Mouse (Mus musculus) CH12.LX (cell line): ENCODE results near the gene Cops3. TPM values are rescaled to one million over a fixed set of nuclear protein-coding genes. Genes with fewer than 3 reads are reported as not detected.

Experiments
- DNase-seq: peaks from one replicate; pipeline ENCODE4 v3.0.0-alpha.2; 2013; ENCODE audit errors: extremely low read depth
- H3K27ac ChIP-seq: 2 replicates; pipeline ENCODE4 v1.5.1; 2012; ENCODE audit warnings: low read depth, mild to moderate bottlenecking, control low read depth, moderate library complexity; ENCODE audit not compliant: insufficient read depth
- H3K27me3 ChIP-seq: replicated peaks from 2 replicates; pipeline ENCODE3; 2012; ENCODE audit warnings: inconsistent platforms
- H3K36me3 ChIP-seq, 2 experiments: replicated peaks in 1 of 2; 2 replicates each; pipeline versions ENCODE3 to v1.6.1; 2012; ENCODE audit warnings: inconsistent platforms in 1 of 2, low read length in 1 of 2, mild to moderate bottlenecking in 1 of 2, mixed read lengths in 1 of 2, moderate library complexity in 1 of 2; ENCODE audit not compliant: control insufficient read depth in 1 of 2, insufficient read depth in 1 of 2
- H3K4me1 ChIP-seq, 2 experiments: 2 replicates each; pipeline ENCODE4 v1.6.1; 2012; ENCODE audit warnings: inconsistent platforms in 1 of 2, moderate library complexity in 1 of 2; ENCODE audit not compliant: insufficient read depth in 2 of 2, control insufficient read depth in 1 of 2
- H3K4me2 ChIP-seq: 2 replicates; pipeline ENCODE4 v1.6.1; 2012; ENCODE audit warnings: low read depth, mild to moderate bottlenecking, control low read depth; ENCODE audit not compliant: poor library complexity, insufficient read depth, severe bottlenecking
- H3K4me3 ChIP-seq, 3 experiments: fragments of 150-350 bp in 1 of 3; sonication (generic) in 1 of 3; replicated peaks in 1 of 3; 2 replicates each; pipeline versions ENCODE3 to v1.5.1; 2011 to 2012; ENCODE audit warnings: low read depth in 2 of 3, low read length in 2 of 3, mild to moderate bottlenecking in 2 of 3, moderate library complexity in 2 of 3, control low read depth in 1 of 3, improper control_type of control experiment in 1 of 3, inconsistent platforms in 1 of 3, mixed read lengths in 1 of 3; ENCODE audit not compliant: poor library complexity in 1 of 3
- H3K79me2 ChIP-seq: replicated peaks from 2 replicates; pipeline ENCODE4 v1.6.1; 2012; ENCODE audit warnings: mild to moderate bottlenecking, moderate library complexity; ENCODE audit not compliant: control insufficient read depth, poor library complexity, insufficient read depth, severe bottlenecking; ENCODE audit errors: extremely low read depth
- H3K9ac ChIP-seq: 2 replicates; pipeline ENCODE4 v1.6.1; 2012; ENCODE audit warnings: low read depth, mild to moderate bottlenecking, control low read depth, moderate library complexity; ENCODE audit not compliant: insufficient read depth
- H3K9me3 ChIP-seq: replicated peaks from 2 replicates; pipeline ENCODE3; 2012; ENCODE audit warnings: low read length, inconsistent platforms, mixed read lengths
- CHD1 ChIP-seq: IDR thresholded peaks from 2 replicates; pipeline ENCODE4 v1.6.1; 2012; ENCODE audit warnings: low read depth, low read length, improper control_type of control experiment, inconsistent platforms
- CHD2 ChIP-seq: IDR thresholded peaks from 2 replicates; pipeline ENCODE4 v1.6.1; 2011; ENCODE audit warnings: low read length, improper control_type of control experiment
- CTCF ChIP-seq, 2 experiments: IDR thresholded peaks in 1 of 2; conservative IDR thresholded peaks in 1 of 2; 2 replicates each; pipeline ENCODE4 v1.5.1; 2011 to 2012; ENCODE audit warnings: low read depth in 2 of 2, low read length in 2 of 2, improper control_type of control experiment in 1 of 2, inconsistent platforms in 1 of 2, mild to moderate bottlenecking in 1 of 2, moderate library complexity in 1 of 2
- E2F4 ChIP-seq: IDR thresholded peaks from 2 replicates; pipeline ENCODE4 v1.6.1; 2011; ENCODE audit warnings: low read depth, low read length, improper control_type of control experiment; ENCODE audit not compliant: insufficient replicate concordance
- ELF1 ChIP-seq: IDR thresholded peaks from 2 replicates; pipeline ENCODE4 v1.6.1; 2014; ENCODE audit warnings: low read depth, mild to moderate bottlenecking, inconsistent platforms, low read length, improper control_type of control experiment
- EP300 ChIP-seq: IDR thresholded peaks from 2 replicates; pipeline ENCODE4 v1.6.1; 2011; ENCODE audit warnings: low read length, improper control_type of control experiment
- HCFC1 ChIP-seq: IDR thresholded peaks from 2 replicates; pipeline ENCODE4 v1.6.1; 2012; ENCODE audit warnings: low read depth, mild to moderate bottlenecking, inconsistent platforms, low read length, improper control_type of control experiment
- JUND ChIP-seq: conservative IDR thresholded peaks from 2 replicates; pipeline ENCODE4 v1.6.1; 2011; ENCODE audit warnings: low read depth, low read length, improper control_type of control experiment
- KAT2A ChIP-seq: IDR thresholded peaks from 2 replicates; pipeline ENCODE4 v1.6.1; 2012; ENCODE audit warnings: low read length, improper control_type of control experiment, inconsistent platforms; ENCODE audit not compliant: insufficient replicate concordance
- MAFK ChIP-seq: IDR thresholded peaks from 2 replicates; pipeline ENCODE4 v1.6.1; 2011; ENCODE audit warnings: low read length, improper control_type of control experiment; ENCODE audit not compliant: insufficient replicate concordance
- MAX ChIP-seq: IDR thresholded peaks from 2 replicates; pipeline ENCODE4 v1.6.1; 2011; ENCODE audit warnings: low read length, improper control_type of control experiment
- MAZ ChIP-seq: IDR thresholded peaks from 2 replicates; pipeline ENCODE4 v1.6.1; 2012; ENCODE audit warnings: low read depth, mild to moderate bottlenecking, inconsistent platforms, low read length, improper control_type of control experiment, moderate library complexity
- MEF2A ChIP-seq: IDR thresholded peaks from 2 replicates; pipeline ENCODE4 v1.6.1; 2014; ENCODE audit warnings: low read depth, mild to moderate bottlenecking, inconsistent platforms, low read length, improper control_type of control experiment, borderline replicate concordance
- MXI1 ChIP-seq: IDR thresholded peaks from 2 replicates; pipeline ENCODE4 v1.6.1; 2011; ENCODE audit warnings: mild to moderate bottlenecking, low read depth, low read length, improper control_type of control experiment
- MYC ChIP-seq: IDR thresholded peaks from 2 replicates; pipeline ENCODE4 v1.6.1; 2011; ENCODE audit warnings: low read depth, mild to moderate bottlenecking, improper control_type of control experiment, low read length
- NELFE ChIP-seq: IDR thresholded peaks from 2 replicates; pipeline ENCODE4 v1.6.1; 2011; ENCODE audit warnings: low read depth, low read length, improper control_type of control experiment
- NRF1 ChIP-seq: IDR thresholded peaks from 2 replicates; pipeline ENCODE4 v1.6.1; 2014; ENCODE audit warnings: low read depth, mild to moderate bottlenecking, inconsistent platforms, low read length, improper control_type of control experiment, moderate library complexity
- PAX5 ChIP-seq: IDR thresholded peaks from 2 replicates; pipeline ENCODE4 v1.6.1; 2012; ENCODE audit warnings: low read length, inconsistent platforms, mixed read lengths
- POLR2A ChIP-seq: IDR thresholded peaks from 2 replicates; pipeline ENCODE4 v1.6.1; 2011; ENCODE audit warnings: low read depth, mild to moderate bottlenecking, improper control_type of control experiment, low read length
- POLR2AphosphoS2 ChIP-seq: IDR thresholded peaks from 2 replicates; pipeline ENCODE4 v1.6.1; 2011; ENCODE audit warnings: low read depth, low read length, improper control_type of control experiment
- RCOR1 ChIP-seq: conservative IDR thresholded peaks from 2 replicates; pipeline ENCODE4 v1.6.1; 2012; ENCODE audit warnings: low read depth, mild to moderate bottlenecking, inconsistent platforms, low read length, improper control_type of control experiment
- SIN3A ChIP-seq: IDR thresholded peaks from 2 replicates; pipeline ENCODE4 v1.6.1; 2012; ENCODE audit warnings: low read length, improper control_type of control experiment, inconsistent platforms
- SMC3 ChIP-seq: IDR thresholded peaks from 2 replicates; pipeline ENCODE4 v1.6.1; 2011; ENCODE audit warnings: low read depth, low read length, improper control_type of control experiment
- TBP ChIP-seq: conservative IDR thresholded peaks from 2 replicates; pipeline ENCODE4 v1.6.1; 2011; ENCODE audit warnings: low read depth, low read length, improper control_type of control experiment
- TCF12 ChIP-seq: IDR thresholded peaks from 2 replicates; pipeline ENCODE4 v1.6.1; 2014; ENCODE audit warnings: low read depth, mild to moderate bottlenecking, inconsistent platforms, low read length, improper control_type of control experiment
- ZC3H11A ChIP-seq: IDR thresholded peaks from 2 replicates; pipeline ENCODE4 v1.6.1; 2012; ENCODE audit warnings: low read depth, mild to moderate bottlenecking, inconsistent platforms, low read length, improper control_type of control experiment
- ZKSCAN1 ChIP-seq: IDR thresholded peaks from 2 replicates; pipeline ENCODE4 v1.6.1; 2012; ENCODE audit warnings: low read depth, inconsistent platforms, low read length, improper control_type of control experiment, borderline replicate concordance
- ZMIZ1 ChIP-seq: IDR thresholded peaks from 2 replicates; pipeline ENCODE4 v1.6.1; 2012; ENCODE audit warnings: low read depth, mild to moderate bottlenecking, inconsistent platforms, low read length, improper control_type of control experiment
- dilution Hi-C: fragments of 300-500 bp; cut with MboI; formaldehyde crosslinking; loops from 2 replicates; pipeline ENCODE4 v1.14.3; 2020; ENCODE audit warnings: low sequenced_read_pairs; ENCODE audit not compliant: extremely low pct_unique_long_range_greater_than_20kb, extremely low pct_ligation_motif_present
- in situ Hi-C: fragments of 300-500 bp; cut with MboI; formaldehyde crosslinking; loops from 3 replicates; pipeline ENCODE4 v1.14.3; 2019; ENCODE audit warnings: low sequenced_read_pairs, low pct_ligation_motif_present, low pct_unique_long_range_greater_than_20kb, mixed read lengths
- polyA plus RNA-seq: library from polyadenylated mRNA; unstranded; fragments of >175 nt; gene quantifications from 2 replicates; pipeline ENCODE4 v1.2.1, GENCODE M21; 2012; ENCODE audit warnings: low read depth; ENCODE audit not compliant: insufficient read length
- total RNA-seq, 2 experiments: library from RNA; depleted of rRNA; stranded (reverse); fragments of 300-350 nt in 1 of 2; fragments of >200 nt in 1 of 2; gene quantifications; 2 replicates each; pipeline ENCODE4 v1.2.3; 2012 to 2014

The Cops3 gene
- total RNA-seq (2012; rRNA removed) (128 and 140 TPM in 2 replicates), total RNA-seq (2014; rRNA removed) (317 and 374 TPM in 2 replicates), polyA plus RNA-seq (248 and 267 TPM in 2 replicates)

- TF ChIP-seq POLR2A (peak; percentile 89), TCF12 (peak; percentile 79), ZKSCAN1 (no peak), SIN3A (peak; percentile 94; the same call in 1 of the 2 replicates), SMC3 (no peak), NRF1 (peak; percentile 28), MYC (peak; percentile 10; the same call in 1 of the 2 replicates), CHD1 (no peak; the same call in 1 of the 2 replicates), KAT2A (no peak; the same call in 1 of the 2 replicates), CTCF (conservative IDR thresholded peaks at IDR 0.05 in 1 of 2, IDR thresholded peaks at IDR 0.05 in 1 of 2; ENCODE audit: low read depth in 2 of 2, low read length in 2 of 2) (no peak), HCFC1 (peak; percentile 80), E2F4 (peak; percentile 85; the same call in 1 of the 2 replicates), NELFE (peak; percentile 97), MAZ (peak; percentile 74), PAX5 (no peak), CHD2 (peak; percentile 98), MAFK (no peak), RCOR1 (no peak), EP300 (no peak), ZC3H11A (no peak), MAX (peak; percentile 36; the same call in 1 of the 2 replicates), MEF2A (0 out of 2 replicates have a peak, but pooled peaks have one; percentile 4), TBP (peak; percentile 72), ZMIZ1 (peak; percentile 92), POLR2AphosphoS2 (peak; percentile 95), ELF1 (peak; percentile 87), MXI1 (peak; percentile 86), JUND (no peak)
- TF ChIP-seq, all 38 proteins: peak for 17
- Histone ChIP-seq H3K4me1 (peaks cover 23 to 57% of the 10 kb centered on the region in 2 experiments), H3K9me3 (no peaks in the 10 kb centered on the region), H3K27ac (peak within 1 kb of the TSS; percentile 95), H3K79me2 (peaks cover 40% of the 10 kb centered on the region), H3K4me2 (peak within 1 kb of the TSS; percentile 93), H3K27me3 (no peaks in the 10 kb centered on the region), H3K9ac (peak within 1 kb of the TSS; percentile 97), H3K4me3 (peak within 1 kb of the TSS; percentile 91 to 98 (median 92)), H3K36me3 (peaks cover 21 to 48% of the 10 kb centered on the region in 2 experiments)
- peak; percentile 99 for DNase-seq
- dilution Hi-C loops, result no loop called here
- in situ Hi-C loops, result no loop called here
Observed at GRCm38 (mm10) chr11:59839459-59840126, at the start of gene Cops3. TSS of gene Cops3 (minus strand) at chr11:59839838.
